Mouse (Mus musculus): ENCODE data around the gene Dlx1. TPM values are rescaled to one million over a fixed set of nuclear protein-coding genes. Genes with fewer than 3 reads are reported as not detected.
A peak's percentile ranks its signal among the peaks of the same experiment; 100 is the strongest.

Gene Dlx1
- total and polyA plus RNA-seq, 3 experiments: 0.11 to 0.27 (median 0.21) TPM

GRCm38 (mm10) chr2:71481825-71482224, 46.1 kb upstream of the Dlx1 start:
- no peaks in the 10 kb centered on the region for H3K27me3 ChIP-seq (replicated peaks)
- no peak overlapping the region for H3K27ac ChIP-seq (ENCODE audit: insufficient read depth, low read depth)
- TF ChIP-seq ETS1 (conservative IDR thresholded peaks at IDR 0.05; ENCODE audit: low read depth, low read length) (no peak), UBTF (IDR thresholded peaks at IDR 0.05; ENCODE audit: low read depth, low read length) (no peak), RAD21 (IDR thresholded peaks at IDR 0.05; ENCODE audit: low read depth, low read length) (no peak), USF2 (conservative IDR thresholded peaks at IDR 0.05; ENCODE audit: low read depth, low read length) (no peak), MAFK (IDR thresholded peaks at IDR 0.05; ENCODE audit: insufficient replicate concordance, low read length) (peak; percentile 71)
- H3K36me3 ChIP-seq (replicated peaks in 1 of 2; ENCODE audit: control insufficient read depth in 1 of 2, insufficient read depth in 1 of 2, low read length in 1 of 2): peaks cover 0 to 9% of the 10 kb centered on the region in 2 experiments
- H3K9me3 ChIP-seq (replicated peaks; ENCODE audit: low read length): peaks cover 5% of the 10 kb centered on the region
- H3K79me2 ChIP-seq (replicated peaks; ENCODE audit: control insufficient read depth, extremely low read depth, insufficient read depth, poor library complexity, severe bottlenecking): peaks cover 2% of the 10 kb centered on the region; the same call in 1 of the 2 replicates
- no peak overlapping the region for H3K4me2 ChIP-seq (ENCODE audit: insufficient read depth, low read depth, poor library complexity, severe bottlenecking)
- in situ Hi-C loops (cut with MboI; ENCODE audit: low pct_ligation_motif_present, low pct_unique_long_range_greater_than_20kb, low sequenced_read_pairs) (no loop called here), dilution Hi-C loops (cut with MboI; ENCODE audit: extremely low pct_ligation_motif_present, extremely low pct_unique_long_range_greater_than_20kb, low sequenced_read_pairs) (no loop called here)
- DNase-seq (ENCODE audit: extremely low read depth): no peak
- H3K9ac ChIP-seq (ENCODE audit: insufficient read depth, low read depth): no peak overlapping the region
- peaks cover 2 to 33% of the 10 kb centered on the region in 2 experiments; a peak in 3 of 4 replicates for H3K4me1 ChIP-seq (ENCODE audit: control insufficient read depth in 1 of 2, insufficient read depth in 2 of 2)
- H3K4me3 ChIP-seq (replicated peaks in 1 of 3; ENCODE audit: low read depth in 2 of 3, low read length in 2 of 3, poor library complexity in 1 of 3): no peak overlapping the region

DNA sequence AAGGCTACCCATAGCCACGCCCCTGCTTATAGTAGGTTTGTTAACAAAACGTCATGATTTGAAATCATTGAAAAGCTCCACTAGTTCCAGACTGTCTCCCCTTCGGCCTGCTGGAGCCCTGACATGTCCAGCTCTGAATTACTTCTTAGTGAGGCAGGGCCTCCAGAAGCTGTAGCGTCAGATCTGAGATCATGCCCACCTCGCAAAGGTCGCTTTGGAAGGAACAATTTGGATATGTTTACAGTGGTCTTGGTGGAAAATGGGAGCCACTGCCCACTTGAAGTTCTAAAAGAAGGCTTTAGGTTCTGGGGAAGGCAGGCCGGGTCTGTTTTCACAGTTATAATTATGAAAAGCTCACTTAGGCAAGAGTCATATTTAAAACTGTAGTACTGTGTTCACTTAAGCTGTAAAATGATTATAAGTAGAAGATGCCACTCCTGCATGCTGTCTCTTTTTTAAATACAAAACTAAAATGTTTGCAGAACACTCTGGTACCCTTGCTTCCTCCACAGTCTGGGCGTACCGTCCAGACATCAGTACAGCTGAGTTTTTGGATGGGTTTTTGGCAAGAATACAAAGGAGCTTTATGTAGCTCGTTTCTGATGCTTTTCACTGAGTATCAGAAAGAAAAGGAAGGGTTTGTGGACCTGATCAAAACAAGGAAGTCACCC, 44.7 kb upstream of the Dlx1 start:
- dilution Hi-C loops (cut with MboI; ENCODE audit: extremely low pct_ligation_motif_present, extremely low pct_unique_long_range_greater_than_20kb, low sequenced_read_pairs) (no loop called here), in situ Hi-C loops (cut with MboI; ENCODE audit: low pct_ligation_motif_present, low pct_unique_long_range_greater_than_20kb, low sequenced_read_pairs) (no loop called here)
- Histone ChIP-seq H3K79me2 (replicated peaks; ENCODE audit: control insufficient read depth, extremely low read depth, insufficient read depth, poor library complexity, severe bottlenecking) (peaks cover 2% of the 10 kb centered on the region; the same call in 1 of the 2 replicates), H3K4me3 (replicated peaks in 1 of 3; ENCODE audit: low read depth in 2 of 3, low read length in 2 of 3, poor library complexity in 1 of 3) (no peak overlapping the region), H3K4me2 (ENCODE audit: insufficient read depth, low read depth, poor library complexity, severe bottlenecking) (no peak overlapping the region), H3K27ac (ENCODE audit: insufficient read depth, low read depth) (no peak overlapping the region), H3K4me1 (ENCODE audit: control insufficient read depth in 1 of 2, insufficient read depth in 2 of 2) (peaks cover 2 to 33% of the 10 kb centered on the region in 2 experiments; a peak in 3 of 4 replicates), H3K9ac (ENCODE audit: insufficient read depth, low read depth) (no peak overlapping the region), H3K36me3 (replicated peaks in 1 of 2; ENCODE audit: control insufficient read depth in 1 of 2, insufficient read depth in 1 of 2, low read length in 1 of 2) (peaks cover 0 to 4% of the 10 kb centered on the region in 2 experiments), H3K9me3 (replicated peaks; ENCODE audit: low read length) (no peaks in the 10 kb centered on the region), H3K27me3 (replicated peaks) (no peaks in the 10 kb centered on the region)
- TF ChIP-seq USF2 (conservative IDR thresholded peaks at IDR 0.05; ENCODE audit: low read depth, low read length): no peak
- TF ChIP-seq JUN (IDR thresholded peaks at IDR 0.05; ENCODE audit: insufficient read depth, low read depth, low read length): no peak
- TF ChIP-seq MAFK (IDR thresholded peaks at IDR 0.05; ENCODE audit: insufficient replicate concordance, low read length): no peak
- TF ChIP-seq CHD2 (IDR thresholded peaks at IDR 0.05; ENCODE audit: low read length): no peak
- no peak for TF ChIP-seq POLR2AphosphoS2 (IDR thresholded peaks at IDR 0.05; ENCODE audit: low read depth, low read length)
- no peak for TF ChIP-seq JUND (conservative IDR thresholded peaks at IDR 0.05; ENCODE audit: low read depth, low read length)
- no peak for TF ChIP-seq POLR2A (IDR thresholded peaks at IDR 0.05; ENCODE audit: low read depth, low read length)
- TF ChIP-seq MAX (IDR thresholded peaks at IDR 0.05; ENCODE audit: low read length): no peak
- no peak for TF ChIP-seq RAD21 (IDR thresholded peaks at IDR 0.05; ENCODE audit: low read depth, low read length)
- TF ChIP-seq CHD1 (IDR thresholded peaks at IDR 0.05; ENCODE audit: low read depth, low read length): no peak
- no peak for DNase-seq (ENCODE audit: extremely low read depth)

DNA sequence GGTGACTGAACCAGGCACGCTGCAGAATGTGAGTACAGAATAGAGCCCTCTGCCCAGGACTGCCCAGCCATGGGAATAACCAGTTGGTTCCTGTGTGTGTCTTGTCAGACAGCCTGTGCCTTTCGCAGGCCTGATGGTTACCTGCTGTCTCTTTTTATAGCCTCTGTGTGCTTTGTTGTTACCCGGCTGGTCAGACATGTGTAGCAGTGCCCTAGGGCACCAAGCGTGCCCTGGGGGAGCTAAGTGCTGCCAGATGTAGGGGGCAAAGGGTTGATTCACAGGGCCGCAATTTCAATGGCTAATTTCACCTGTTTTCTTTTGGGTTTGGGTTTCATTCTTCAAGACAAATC, 44.2 kb upstream of the Dlx1 start:
- in situ Hi-C loops (cut with MboI; ENCODE audit: low pct_ligation_motif_present, low pct_unique_long_range_greater_than_20kb, low sequenced_read_pairs) (no loop called here), dilution Hi-C loops (cut with MboI; ENCODE audit: extremely low pct_ligation_motif_present, extremely low pct_unique_long_range_greater_than_20kb, low sequenced_read_pairs) (no loop called here)
- no peaks in the 10 kb centered on the region for H3K27me3 ChIP-seq (replicated peaks)
- H3K36me3 ChIP-seq (replicated peaks in 1 of 2; ENCODE audit: control insufficient read depth in 1 of 2, insufficient read depth in 1 of 2, low read length in 1 of 2): peaks cover 0 to 4% of the 10 kb centered on the region in 2 experiments
- no peak overlapping the region for H3K4me3 ChIP-seq (replicated peaks in 1 of 3; ENCODE audit: low read depth in 2 of 3, low read length in 2 of 3, poor library complexity in 1 of 3)
- H3K79me2 ChIP-seq (replicated peaks; ENCODE audit: control insufficient read depth, extremely low read depth, insufficient read depth, poor library complexity, severe bottlenecking): peaks cover 2% of the 10 kb centered on the region; the same call in 1 of the 2 replicates
- peaks cover 2 to 33% of the 10 kb centered on the region in 2 experiments; a peak in 3 of 4 replicates for H3K4me1 ChIP-seq (ENCODE audit: control insufficient read depth in 1 of 2, insufficient read depth in 2 of 2)
- DNase-seq (ENCODE audit: extremely low read depth): no peak
- no peaks in the 10 kb centered on the region for H3K9me3 ChIP-seq (replicated peaks; ENCODE audit: low read length)
- no peak overlapping the region for H3K4me2 ChIP-seq (ENCODE audit: insufficient read depth, low read depth, poor library complexity, severe bottlenecking)
- H3K9ac ChIP-seq (ENCODE audit: insufficient read depth, low read depth): no peak overlapping the region
- H3K27ac ChIP-seq (ENCODE audit: insufficient read depth, low read depth): no peak overlapping the region
- TF ChIP-seq ETS1 (conservative IDR thresholded peaks at IDR 0.05; ENCODE audit: low read depth, low read length) (no peak), POLR2A (IDR thresholded peaks at IDR 0.05; ENCODE audit: low read depth, low read length) (no peak), RCOR1 (conservative IDR thresholded peaks at IDR 0.05; ENCODE audit: low read depth, low read length) (no peak), CHD2 (IDR thresholded peaks at IDR 0.05; ENCODE audit: low read length) (no peak), EP300 (IDR thresholded peaks at IDR 0.05; ENCODE audit: low read length) (no peak), USF2 (conservative IDR thresholded peaks at IDR 0.05; ENCODE audit: low read depth, low read length) (no peak), JUN (IDR thresholded peaks at IDR 0.05; ENCODE audit: insufficient read depth, low read depth, low read length) (no peak), JUND (conservative IDR thresholded peaks at IDR 0.05; ENCODE audit: low read depth, low read length) (no peak), CHD1 (IDR thresholded peaks at IDR 0.05; ENCODE audit: low read depth, low read length) (no peak), HCFC1 (IDR thresholded peaks at IDR 0.05; ENCODE audit: low read depth, low read length) (no peak), ZKSCAN1 (IDR thresholded peaks at IDR 0.05; ENCODE audit: borderline replicate concordance, low read depth, low read length) (no peak), E2F4 (IDR thresholded peaks at IDR 0.05; ENCODE audit: insufficient replicate concordance, low read depth, low read length) (no peak), USF1 (IDR thresholded peaks at IDR 0.05; ENCODE audit: low read depth, low read length) (no peak), SIN3A (IDR thresholded peaks at IDR 0.05; ENCODE audit: low read length) (no peak), TCF12 (IDR thresholded peaks at IDR 0.05; ENCODE audit: low read depth, low read length) (no peak)
